Mouse (Mus musculus): ENCODE data around the gene Atpaf1. TPM values are rescaled to one million over a fixed set of nuclear protein-coding genes. Genes with fewer than 3 reads are reported as not detected.

Gene Atpaf1
- polyA plus RNA-seq, 1 experiment from 2014 or later: 54.0 TPM

GRCm38 (mm10) chr4:115780918-115781317 lies 3.7 kb upstream of the Atpaf1 start, which contains the start of gene Tex38:
Gene Tex38 (minus strand): TSS chr4:115781018.
- Histone ChIP-seq H3K9me3 (replicated peaks; ENCODE audit: control insufficient read depth, low read length) (no peaks in the 10 kb centered on the region), H3K4me3 (ENCODE audit: low read depth, low read length) (no peak within 1 kb of the TSS), H3K27me3 (ENCODE audit: control insufficient read depth, insufficient read depth, low read length) (no peaks in the 10 kb centered on the region), H3K36me3 (replicated peaks; ENCODE audit: control insufficient read depth, insufficient read depth, low read depth, low read length) (no peaks in the 10 kb centered on the region), H3K9ac (replicated peaks; ENCODE audit: low read length) (no peak within 1 kb of the TSS), H3K27ac (replicated peaks; ENCODE audit: low read depth, low read length) (no peak within 1 kb of the TSS), H3K4me2 (ENCODE audit: low read depth, low read length) (no peak within 1 kb of the TSS), H3K4me1 (ENCODE audit: control insufficient read depth, insufficient read depth, low read length) (no peaks in the 10 kb centered on the region)
- 84% methylated on average over 3 of the region's 3 CpGs for WGBS
- ATAC-seq (replicated peaks; ENCODE audit: insufficient number of reproducible peaks, low FRiP score, low TSS enrichment, low read depth) (no peak), DNase-seq (ENCODE audit: low spot score) (no peak)

- no peak for DNase-seq (ENCODE audit: low spot score)
- Histone ChIP-seq H3K4me1 (ENCODE audit: control insufficient read depth, insufficient read depth, low read length) (no peaks in the 10 kb centered on the region), H3K4me2 (ENCODE audit: low read depth, low read length) (no peak overlapping the region), H3K27ac (replicated peaks; ENCODE audit: low read depth, low read length) (no peak overlapping the region), H3K36me3 (replicated peaks; ENCODE audit: control insufficient read depth, insufficient read depth, low read depth, low read length) (no peaks in the 10 kb centered on the region), H3K27me3 (ENCODE audit: control insufficient read depth, insufficient read depth, low read length) (no peaks in the 10 kb centered on the region), H3K4me3 (ENCODE audit: low read depth, low read length) (no peak overlapping the region), H3K9ac (replicated peaks; ENCODE audit: low read length) (no peak overlapping the region), H3K9me3 (replicated peaks; ENCODE audit: control insufficient read depth, low read length) (no peaks in the 10 kb centered on the region)
- WGBS: 91% methylated on average over 5 of the region's 5 CpGs
- no peak for ATAC-seq (replicated peaks; ENCODE audit: insufficient number of reproducible peaks, low FRiP score, low TSS enrichment, low read depth)
These were observed 2.4 kb upstream of the Atpaf1 start for GRCm38 (mm10) chr4:115782026-115782805.

- WGBS: 57% methylated on average over 7 of the region's 7 CpGs
- Histone ChIP-seq H3K9me3 (replicated peaks; ENCODE audit: control insufficient read depth, low read length) (no peaks in the 10 kb centered on the region), H3K36me3 (replicated peaks; ENCODE audit: control insufficient read depth, insufficient read depth, low read depth, low read length) (no peaks in the 10 kb centered on the region), H3K27ac (replicated peaks; ENCODE audit: low read depth, low read length) (no peak overlapping the region), H3K4me1 (ENCODE audit: control insufficient read depth, insufficient read depth, low read length) (no peaks in the 10 kb centered on the region), H3K4me3 (ENCODE audit: low read depth, low read length) (peak overlapping the region; percentile 70), H3K27me3 (ENCODE audit: control insufficient read depth, insufficient read depth, low read length) (no peaks in the 10 kb centered on the region), H3K9ac (replicated peaks; ENCODE audit: low read length) (peak overlapping the region; percentile 85), H3K4me2 (ENCODE audit: low read depth, low read length) (peak overlapping the region; percentile 82)
- ATAC-seq (replicated peaks; ENCODE audit: insufficient number of reproducible peaks, low FRiP score, low TSS enrichment, low read depth): no peak; the same call in 1 of the 2 replicates
- DNase-seq (ENCODE audit: low spot score): no peak
These were observed 961 bp downstream of the Atpaf1 start for GRCm38 (mm10) chr4:115785511-115786034.

GRCm38 (mm10) chr4:115790864-115791263 lies 6.3 kb downstream of the Atpaf1 start:
- no peak for DNase-seq (ENCODE audit: low spot score)
- H3K9ac ChIP-seq (replicated peaks; ENCODE audit: low read length): no peak overlapping the region
- no peaks in the 10 kb centered on the region for H3K9me3 ChIP-seq (replicated peaks; ENCODE audit: control insufficient read depth, low read length)
- no peak overlapping the region for H3K4me2 ChIP-seq (ENCODE audit: low read depth, low read length)
- no peak overlapping the region for H3K4me3 ChIP-seq (ENCODE audit: low read depth, low read length)
- H3K27ac ChIP-seq (replicated peaks; ENCODE audit: low read depth, low read length): no peak overlapping the region
- WGBS: 83% methylated on average over 3 of the region's 3 CpGs
- H3K27me3 ChIP-seq (ENCODE audit: control insufficient read depth, insufficient read depth, low read length): no peaks in the 10 kb centered on the region
- H3K36me3 ChIP-seq (replicated peaks; ENCODE audit: control insufficient read depth, insufficient read depth, low read depth, low read length): no peaks in the 10 kb centered on the region; the same call in 1 of the 2 replicates
- H3K4me1 ChIP-seq (ENCODE audit: control insufficient read depth, insufficient read depth, low read length): no peaks in the 10 kb centered on the region
- no peak for ATAC-seq (replicated peaks; ENCODE audit: insufficient number of reproducible peaks, low FRiP score, low TSS enrichment, low read depth)

- no peak for ATAC-seq (replicated peaks; ENCODE audit: insufficient number of reproducible peaks, low FRiP score, low TSS enrichment, low read depth)
- Histone ChIP-seq H3K27me3 (ENCODE audit: control insufficient read depth, insufficient read depth, low read length) (no peaks in the 10 kb centered on the region), H3K9ac (replicated peaks; ENCODE audit: low read length) (no peak overlapping the region), H3K9me3 (replicated peaks; ENCODE audit: control insufficient read depth, low read length) (no peaks in the 10 kb centered on the region), H3K27ac (replicated peaks; ENCODE audit: low read depth, low read length) (no peak overlapping the region), H3K36me3 (replicated peaks; ENCODE audit: control insufficient read depth, insufficient read depth, low read depth, low read length) (no peaks in the 10 kb centered on the region; the same call in none of the 2 replicates), H3K4me2 (ENCODE audit: low read depth, low read length) (no peak overlapping the region), H3K4me3 (ENCODE audit: low read depth, low read length) (no peak overlapping the region), H3K4me1 (ENCODE audit: control insufficient read depth, insufficient read depth, low read length) (no peaks in the 10 kb centered on the region)
- no peak for DNase-seq (ENCODE audit: low spot score)
- 97% methylated on average over 3 of the region's 3 CpGs for WGBS
These were observed 10.7 kb downstream of the Atpaf1 start for GRCm38 (mm10) chr4:115795360-115795759.

- 92% methylated on average over 3 of the region's 3 CpGs for WGBS
- Histone ChIP-seq H3K4me1 (ENCODE audit: control insufficient read depth, insufficient read depth, low read length) (no peaks in the 10 kb centered on the region), H3K4me3 (ENCODE audit: low read depth, low read length) (no peak overlapping the region), H3K36me3 (replicated peaks; ENCODE audit: control insufficient read depth, insufficient read depth, low read depth, low read length) (no peaks in the 10 kb centered on the region; the same call in none of the 2 replicates), H3K27me3 (ENCODE audit: control insufficient read depth, insufficient read depth, low read length) (no peaks in the 10 kb centered on the region), H3K9me3 (replicated peaks; ENCODE audit: control insufficient read depth, low read length) (no peaks in the 10 kb centered on the region), H3K4me2 (ENCODE audit: low read depth, low read length) (no peak overlapping the region), H3K27ac (replicated peaks; ENCODE audit: low read depth, low read length) (no peak overlapping the region), H3K9ac (replicated peaks; ENCODE audit: low read length) (no peak overlapping the region)
- no peak for DNase-seq (ENCODE audit: low spot score)
- no peak for ATAC-seq (replicated peaks; ENCODE audit: insufficient number of reproducible peaks, low FRiP score, low TSS enrichment, low read depth)
These were observed 15.4 kb downstream of the Atpaf1 start for GRCm38 (mm10) chr4:115799981-115800380.

- no peak overlapping the region for H3K4me3 ChIP-seq (ENCODE audit: low read depth, low read length)
- no peak for ATAC-seq (replicated peaks; ENCODE audit: insufficient number of reproducible peaks, low FRiP score, low TSS enrichment, low read depth)
- 84% methylated on average over 4 of the region's 4 CpGs for WGBS
- H3K9ac ChIP-seq (replicated peaks; ENCODE audit: low read length): no peak overlapping the region
- H3K9me3 ChIP-seq (replicated peaks; ENCODE audit: control insufficient read depth, low read length): no peaks in the 10 kb centered on the region
- H3K36me3 ChIP-seq (replicated peaks; ENCODE audit: control insufficient read depth, insufficient read depth, low read depth, low read length): no peaks in the 10 kb centered on the region
- no peaks in the 10 kb centered on the region for H3K27me3 ChIP-seq (ENCODE audit: control insufficient read depth, insufficient read depth, low read length)
- no peak overlapping the region for H3K27ac ChIP-seq (replicated peaks; ENCODE audit: low read depth, low read length)
- no peak for DNase-seq (ENCODE audit: low spot score)
- H3K4me2 ChIP-seq (ENCODE audit: low read depth, low read length): no peak overlapping the region
- no peaks in the 10 kb centered on the region for H3K4me1 ChIP-seq (ENCODE audit: control insufficient read depth, insufficient read depth, low read length)
These were observed 27.7 kb downstream of the Atpaf1 start for GRCm38 (mm10) chr4:115812326-115812725.

GRCm38 (mm10) chr4:115815606-115816005 lies 31.0 kb downstream of the Atpaf1 start:
- 90% methylated on average over 5 of the region's 5 CpGs for WGBS
- ATAC-seq (replicated peaks; ENCODE audit: insufficient number of reproducible peaks, low FRiP score, low TSS enrichment, low read depth): no peak
- no peaks in the 10 kb centered on the region for H3K36me3 ChIP-seq (replicated peaks; ENCODE audit: control insufficient read depth, insufficient read depth, low read depth, low read length)

More at GRCm38 (mm10) chr4:115815606-115816005, 31.0 kb downstream of the Atpaf1 start:
- Histone ChIP-seq H3K4me3 (ENCODE audit: low read depth, low read length) (no peak overlapping the region), H3K4me1 (ENCODE audit: control insufficient read depth, insufficient read depth, low read length) (no peaks in the 10 kb centered on the region), H3K9ac (replicated peaks; ENCODE audit: low read length) (no peak overlapping the region), H3K9me3 (replicated peaks; ENCODE audit: control insufficient read depth, low read length) (no peaks in the 10 kb centered on the region), H3K27me3 (ENCODE audit: control insufficient read depth, insufficient read depth, low read length) (no peaks in the 10 kb centered on the region), H3K4me2 (ENCODE audit: low read depth, low read length) (no peak overlapping the region), H3K27ac (replicated peaks; ENCODE audit: low read depth, low read length) (no peak overlapping the region)
- DNase-seq (ENCODE audit: low spot score): no peak
